Mouse (Mus musculus) CH12.LX (cell line): ENCODE data around the gene Ftsj3.
A peak's percentile ranks its signal among the peaks of the same experiment; 100 is the strongest.

Experiments
- BHLHE40 ChIP-seq: IDR thresholded peaks from 2 replicates; pipeline ENCODE4 v1.6.1; 2011; ENCODE audit warnings: mild to moderate bottlenecking, low read depth, low read length, improper control_type of control experiment
- CHD2 ChIP-seq: IDR thresholded peaks from 2 replicates; pipeline ENCODE4 v1.6.1; 2011; ENCODE audit warnings: low read length, improper control_type of control experiment
- CTCF ChIP-seq, 2 experiments: IDR thresholded peaks in 1 of 2; conservative IDR thresholded peaks in 1 of 2; 2 replicates each; pipeline ENCODE4 v1.5.1; 2011 to 2012; ENCODE audit warnings: low read depth in 2 of 2, low read length in 2 of 2, improper control_type of control experiment in 1 of 2, inconsistent platforms in 1 of 2, mild to moderate bottlenecking in 1 of 2, moderate library complexity in 1 of 2
- ELF1 ChIP-seq: IDR thresholded peaks from 2 replicates; pipeline ENCODE4 v1.6.1; 2014; ENCODE audit warnings: low read depth, mild to moderate bottlenecking, inconsistent platforms, low read length, improper control_type of control experiment
- GABPA ChIP-seq: IDR thresholded peaks from 2 replicates; pipeline ENCODE4 v1.6.1; 2012; ENCODE audit warnings: low read depth, low read length, improper control_type of control experiment, inconsistent platforms; ENCODE audit not compliant: insufficient replicate concordance
- HCFC1 ChIP-seq: IDR thresholded peaks from 2 replicates; pipeline ENCODE4 v1.6.1; 2012; ENCODE audit warnings: low read depth, mild to moderate bottlenecking, inconsistent platforms, low read length, improper control_type of control experiment
- MAX ChIP-seq: IDR thresholded peaks from 2 replicates; pipeline ENCODE4 v1.6.1; 2011; ENCODE audit warnings: low read length, improper control_type of control experiment
- MYC ChIP-seq: IDR thresholded peaks from 2 replicates; pipeline ENCODE4 v1.6.1; 2011; ENCODE audit warnings: low read depth, mild to moderate bottlenecking, improper control_type of control experiment, low read length
- POLR2A ChIP-seq: IDR thresholded peaks from 2 replicates; pipeline ENCODE4 v1.6.1; 2011; ENCODE audit warnings: low read depth, mild to moderate bottlenecking, improper control_type of control experiment, low read length
- RAD21 ChIP-seq: IDR thresholded peaks from 2 replicates; pipeline ENCODE4 v1.6.1; 2011; ENCODE audit warnings: low read depth, mild to moderate bottlenecking, low read length, improper control_type of control experiment, moderate library complexity
- TCF12 ChIP-seq: IDR thresholded peaks from 2 replicates; pipeline ENCODE4 v1.6.1; 2014; ENCODE audit warnings: low read depth, mild to moderate bottlenecking, inconsistent platforms, low read length, improper control_type of control experiment
- USF1 ChIP-seq: IDR thresholded peaks from 2 replicates; pipeline ENCODE4 v1.6.1; 2014; ENCODE audit warnings: low read depth, mild to moderate bottlenecking, inconsistent platforms, low read length, improper control_type of control experiment
- ZC3H11A ChIP-seq: IDR thresholded peaks from 2 replicates; pipeline ENCODE4 v1.6.1; 2012; ENCODE audit warnings: low read depth, mild to moderate bottlenecking, inconsistent platforms, low read length, improper control_type of control experiment
- ZMIZ1 ChIP-seq: IDR thresholded peaks from 2 replicates; pipeline ENCODE4 v1.6.1; 2012; ENCODE audit warnings: low read depth, mild to moderate bottlenecking, inconsistent platforms, low read length, improper control_type of control experiment

DNA sequence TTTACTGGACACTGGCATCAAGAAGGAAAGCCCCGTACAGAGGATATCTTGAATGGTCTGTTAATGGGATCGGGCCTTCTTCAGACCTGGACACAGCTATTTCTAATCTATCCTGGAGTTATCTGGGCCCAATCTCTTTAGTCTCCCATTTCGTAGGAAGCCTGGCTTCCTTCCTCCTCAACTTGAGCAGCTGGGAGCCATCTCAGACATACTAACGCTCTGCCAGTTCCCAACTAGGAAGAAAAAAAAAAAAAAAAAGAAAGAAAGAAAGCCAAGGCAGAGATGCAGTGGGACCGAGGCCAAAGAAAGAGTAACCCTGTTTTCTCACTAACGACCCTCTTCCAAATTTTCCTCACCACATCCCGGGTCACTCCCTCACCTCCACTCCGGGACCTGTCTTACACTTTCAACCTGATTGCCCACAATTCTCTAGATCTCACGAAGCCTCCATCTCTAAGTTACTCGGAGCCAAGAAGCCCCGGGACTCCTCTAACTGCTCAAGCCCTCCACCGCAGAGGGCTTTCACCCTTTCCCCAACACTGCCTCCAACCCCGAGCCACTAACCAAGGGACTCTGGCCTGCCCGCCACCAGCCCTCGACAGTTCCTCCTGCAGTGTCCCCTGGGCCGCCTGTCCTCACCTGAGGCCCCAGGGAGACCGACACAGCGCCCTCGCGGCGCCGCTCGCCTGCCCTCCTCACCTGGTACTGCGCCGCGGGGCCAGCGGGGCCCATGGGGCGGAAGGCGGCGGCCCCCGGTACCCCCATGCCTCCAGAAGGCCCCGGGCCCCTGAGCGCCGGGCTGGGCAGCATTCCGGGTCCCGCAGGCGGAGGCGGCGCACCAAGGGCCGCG, 16.1 kb upstream of the Ftsj3 start:
- TF ChIP-seq TCF12 (no peak; the same call in 1 of the 2 replicates), ZMIZ1 (no peak; the same call in 1 of the 2 replicates), USF1 (no peak), BHLHE40 (0 out of 2 replicates have a peak, but pooled peaks have one; percentile 12), MYC (no peak; the same call in 1 of the 2 replicates), MAX (no peak; the same call in 1 of the 2 replicates), CTCF (conservative IDR thresholded peaks at IDR 0.05 in 1 of 2, IDR thresholded peaks at IDR 0.05 in 1 of 2; ENCODE audit: low read depth in 2 of 2, low read length in 2 of 2) (no peak), POLR2A (no peak), ELF1 (no peak), ZC3H11A (no peak), RAD21 (no peak), HCFC1 (no peak), GABPA (no peak), CHD2 (no peak)
